18 mouse cellular contexts compared by ENCODE assay signal in genomic region chr16:3742466-3742865, GRCm38 (mm10). TPM values are rescaled to one million over a fixed set of nuclear protein-coding genes. Genes with fewer than 3 reads are reported as not detected.
DNase-seq lines count a peak whose midpoint lies in the region; ATAC-seq and TF ChIP-seq lines count a peak whose summit lies in the region.
"Had no signal": no experiment of that assay in that cellular context is flagged by ENCODE, and none has a peak within 500 bp of the region (broad histone marks: within the 10 kb centered on the region; RNA-seq: fewer than 3 reads in every experiment).

No protein-coding gene starts in this region.

- H3K4me2 ChIP-seq in liver, embryonic 14.5 days (ENCODE audit: low read depth) = peak overlapping the region; percentile 76; the same call in 1 of the 2 replicates
- H3K4me2 ChIP-seq in liver, embryonic 11.5 days = no peak overlapping the region; the same call in 1 of the 2 replicates
- peak overlapping the region; percentile 75 for H3K4me2 ChIP-seq in hindbrain, embryonic 15.5 days

- TF ChIP-seq EP300 in liver, embryonic 14.5 days (IDR thresholded peaks at IDR 0.05; ENCODE audit: low read depth) = no peak

- peaks cover 4% of the 10 kb centered on the region; the same call in 1 of the 2 replicates for H3K36me3 ChIP-seq in liver, embryonic 14.5 days (replicated peaks; ENCODE audit: control insufficient read depth, insufficient read depth, low read depth)
- peaks cover 14% of the 10 kb centered on the region for H3K36me3 ChIP-seq in liver, embryonic 11.5 days (ENCODE audit: control insufficient read depth, insufficient read depth, low read length)
- peaks cover 16% of the 10 kb centered on the region for H3K36me3 ChIP-seq in hindbrain, embryonic 15.5 days

- no peaks in the 10 kb centered on the region for H3K9me3 ChIP-seq in liver, embryonic 14.5 days (ENCODE audit: control insufficient read depth, low read length)
- no peaks in the 10 kb centered on the region; the same call in 1 of the 2 replicates for H3K9me3 ChIP-seq in liver, embryonic 11.5 days (ENCODE audit: control insufficient read depth, low read length)
- no peaks in the 10 kb centered on the region for H3K9me3 ChIP-seq in hindbrain, embryonic 15.5 days
- H3K9me3 ChIP-seq: limb, embryonic 15.5 days had no signal

- WGBS in liver, embryonic 14.5 days (ENCODE audit: insufficient replicate concordance) = 85% methylated on average over 6 of the region's 6 CpGs
- 93% methylated on average over 6 of the region's 6 CpGs for WGBS in liver, embryonic 11.5 days
- WGBS in hindbrain, embryonic 15.5 days = 98% methylated on average over 6 of the region's 6 CpGs

- TF ChIP-seq POLR2A in bone marrow macrophage, adult 2 months (IDR thresholded peaks at IDR 0.05; ENCODE audit: borderline replicate concordance, low read depth, low read length) = no peak

- H3K4me3 ChIP-seq in liver, embryonic 14.5 days (ENCODE audit: insufficient read depth in 1 of 2, low read depth in 2 of 2, low read length in 2 of 2) = no peak overlapping the region; a peak in 1 of 4 replicates
- no peak overlapping the region for H3K4me3 ChIP-seq in liver, embryonic 11.5 days (ENCODE audit: low read depth, low read length)
- no peak overlapping the region for H3K4me3 ChIP-seq in bone marrow macrophage, adult 2 months (ENCODE audit: insufficient read depth, low read length)
- 0 out of 2 replicates have a peak overlapping the region, but pooled peaks have one; percentile 74 for H3K4me3 ChIP-seq in hindbrain, embryonic 15.5 days

- H3K4me1 ChIP-seq in liver, embryonic 14.5 days (replicated peaks; ENCODE audit: control insufficient read depth in 2 of 2, insufficient read depth in 2 of 2, low read length in 1 of 2) = peaks cover 13 to 18% of the 10 kb centered on the region in 2 experiments
- peaks cover 14% of the 10 kb centered on the region for H3K4me1 ChIP-seq in liver, embryonic 11.5 days (replicated peaks; ENCODE audit: control insufficient read depth, insufficient read depth, low read length)
- H3K4me1 ChIP-seq in bone marrow macrophage, adult 2 months (ENCODE audit: control insufficient read depth, insufficient read depth, low read length) = peaks cover 20% of the 10 kb centered on the region
- peaks cover 30% of the 10 kb centered on the region for H3K4me1 ChIP-seq in hindbrain, embryonic 15.5 days (replicated peaks)

- H3K9ac ChIP-seq in liver, embryonic 14.5 days (replicated peaks) = no peak overlapping the region
- H3K9ac ChIP-seq in liver, embryonic 11.5 days (ENCODE audit: low read depth, low read length) = no peak overlapping the region
- no peak overlapping the region for H3K9ac ChIP-seq in hindbrain, embryonic 15.5 days

- intact Hi-C loops in gastrocnemius, postnatal 36 days (cut with DNase I) = loop anchor here (10.0 kb wide), 1 partner anchor 162 kb away; the partner anchor contains the start of genes 1700037C18Rik and Cluap1

- no peak for ATAC-seq in liver, embryonic 14.5 days (ENCODE audit: insufficient read depth)
- no peak for ATAC-seq in liver, embryonic 11.5 days (replicated peaks; ENCODE audit: low FRiP score)
- no peak for ATAC-seq in hindbrain, embryonic 15.5 days (ENCODE audit: low FRiP score, low read depth)
- ATAC-seq: activated CD4-positive, CD25-positive, alpha-beta regulatory T cell, adult 4 months had no signal

- H3K27me3 ChIP-seq in liver, embryonic 14.5 days (ENCODE audit: control insufficient read depth, insufficient read depth, low read length) = no peaks in the 10 kb centered on the region
- H3K27me3 ChIP-seq in liver, embryonic 11.5 days (replicated peaks; ENCODE audit: control insufficient read depth, insufficient read depth, low read length) = no peaks in the 10 kb centered on the region
- 0 out of 2 replicates have a peak, but pooled peaks cover 8% of the 10 kb centered on the region for H3K27me3 ChIP-seq in hindbrain, embryonic 15.5 days
- H3K27me3 ChIP-seq: limb, embryonic 15.5 days had no signal

- TF ChIP-seq CTCF in liver, embryonic 14.5 days (IDR thresholded peaks at IDR 0.05; ENCODE audit: low read depth) = no peak
- TF ChIP-seq CTCF in bone marrow macrophage, adult 2 months (IDR thresholded peaks at IDR 0.05; ENCODE audit: low read depth, low read length) = no peak

- DNase-seq in heart, adult 11 months = peak; percentile 72
- DNase-seq in heart, postnatal 4 days = no peak
- DNase-seq in liver, embryonic 14.5 days (ENCODE audit: low read depth in 3 of 3, low spot score in 3 of 3) = no peak
- no peak for DNase-seq in liver, embryonic 11.5 days (ENCODE audit: low spot score)
- no peak for DNase-seq in gastrocnemius, postnatal 36 days
- DNase-seq: gastrocnemius, adult 2 months; lung, postnatal 36 days; right cerebral cortex, postnatal 25 days; thymus, postnatal 14 days had no signal

- no peak overlapping the region for H3K27ac ChIP-seq in liver, embryonic 14.5 days
- H3K27ac ChIP-seq in liver, embryonic 11.5 days (ENCODE audit: low read depth, low read length) = no peak overlapping the region
- peak overlapping the region; percentile 88 for H3K27ac ChIP-seq in bone marrow macrophage, adult 2 months (ENCODE audit: insufficient read depth, low read depth, low read length)
- H3K27ac ChIP-seq in hindbrain, embryonic 15.5 days (replicated peaks) = peak overlapping the region; percentile 93; the same call in 1 of the 2 replicates

RNA-seq across cellular contexts. Expression of gene Zfp263, which starts 1.4 kb away (rescaled TPM):
- total RNA-seq in heart, postnatal 4 days (2021) = 10 to 100 TPM; 12.1 to 13.6 TPM
- 2.8 and 4.8 TPM in 2 replicates for polyA plus RNA-seq in liver, embryonic 14.5 days (2012; rRNA removed)
- polyA plus RNA-seq in liver, embryonic 14.5 days (2014; fragmentation: Nextera tagmentation; extraction: Ambion mirVana) = 4.5 and 6.8 TPM in 2 replicates
- 31.8 and 33.1 TPM in 2 replicates for polyA plus RNA-seq in liver, embryonic 11.5 days (2014; fragmentation: Nextera tagmentation; extraction: Ambion mirVana)
- polyA plus RNA-seq in bone marrow macrophage, adult 2 months (2012; ENCODE audit: insufficient read depth, insufficient read length, missing spikeins) = 81.0 and 85.1 TPM in 2 replicates
- polyA plus RNA-seq in hindbrain, embryonic 15.5 days (2015; fragmentation: Nextera tagmentation; extraction: Ambion mirVana) = 46.7 and 47.5 TPM in 2 replicates
- 1 to 10 TPM; 4.4 to 6.1 TPM for total RNA-seq in gastrocnemius, postnatal 36 days (2021)

RNA-seq across cellular contexts. Expression of gene Mefv, which starts 24.6 kb away (rescaled TPM):
- total RNA-seq in heart, postnatal 4 days (2021) = not detected
- polyA plus RNA-seq in liver, embryonic 14.5 days (2012; rRNA removed) = 0.14 and 0.21 TPM in 2 replicates
- 0.27 TPM in 2 replicates for polyA plus RNA-seq in liver, embryonic 14.5 days (2014; fragmentation: Nextera tagmentation; extraction: Ambion mirVana)
- polyA plus RNA-seq in liver, embryonic 11.5 days (2014; fragmentation: Nextera tagmentation; extraction: Ambion mirVana) = 0.05 and 0.21 TPM in 2 replicates
- 62.0 and 64.0 TPM in 2 replicates for polyA plus RNA-seq in bone marrow macrophage, adult 2 months (2012; ENCODE audit: insufficient read depth, insufficient read length, missing spikeins)
- polyA plus RNA-seq in hindbrain, embryonic 15.5 days (2015; fragmentation: Nextera tagmentation; extraction: Ambion mirVana) = not detected in 2 replicates
- not detected for total RNA-seq in gastrocnemius, postnatal 36 days (2021)
- total RNA-seq: gastrocnemius, adult 2 months; heart, adult 8-10 months; heart, postnatal 25 days had no signal
- polyA plus RNA-seq: activated CD4-positive, CD25-positive, alpha-beta regulatory T cell, adult 4 months; embryonic facial prominence, embryonic 14.5 days; forebrain, embryonic 12.5 days; kidney, embryonic 16.5 days had no signal

Comparison
In these comparisons a context has a peak if more than half of its experiments do, and no peak if none do; other contexts are left out.
1. H3K27ac ChIP-seq: peak in bone marrow macrophage, adult 2 months (single experiment) and hindbrain, embryonic 15.5 days (single experiment); none in liver, embryonic 14.5 days (single experiment) and liver, embryonic 11.5 days (single experiment).
2. RNA of gene Mefv, which starts 24.6 kb away (polyA plus RNA-seq): 62.0 to 64.0 TPM in bone marrow macrophage, adult 2 months; 0.14 to 0.27 TPM in liver, embryonic 14.5 days, 0.05 to 0.21 TPM in liver, embryonic 11.5 days and not detected in hindbrain, embryonic 15.5 days; every median in the first group is over 10 times any median in the second.